Mouse (Mus musculus) G1E (cell line): Measurements from ENCODE around the gene 2310034C09Rik. TPM values are rescaled to one million over a fixed set of nuclear protein-coding genes. Genes with fewer than 3 reads are reported as not detected.
A peak's percentile ranks its signal among the peaks of the same experiment; 100 is the strongest.
"Not testable (repeated sequence)": the region's sequence is repeated elsewhere in the genome, so short reads cannot be mapped to it uniquely, and the experiment has no call there.

Experiments used
- ATAC-seq: 2 replicates; pipeline ENCODE4 v1.8.0; 2016; ENCODE audit warnings: mild to moderate bottlenecking; ENCODE audit not compliant: insufficient number of reproducible peaks, poor library complexity, low FRiP score, severe bottlenecking; ENCODE audit errors: extremely low read depth
- DNase-seq: peaks from one replicate; pipeline ENCODE4 v3.0.0; 2012; ENCODE audit warnings: low spot score
- H3K27me3 ChIP-seq: 2 replicates; pipeline ENCODE4 v1.6.1; 2012; ENCODE audit warnings: mild to moderate bottlenecking, low read length, inconsistent platforms; ENCODE audit not compliant: insufficient read depth
- H3K36me3 ChIP-seq: replicated peaks from 2 replicates; pipeline ENCODE3; 2012; ENCODE audit warnings: mild to moderate bottlenecking, inconsistent platforms
- H3K4me1 ChIP-seq: 2 replicates; pipeline ENCODE4 v1.6.1; 2012; ENCODE audit warnings: low read depth, low read length, inconsistent platforms, mixed read lengths; ENCODE audit not compliant: insufficient read depth
- H3K4me3 ChIP-seq: 2 replicates; pipeline ENCODE4 v1.5.1; 2012; ENCODE audit warnings: low read depth, mild to moderate bottlenecking, inconsistent platforms, low read length, moderate library complexity, mixed read lengths
- H3K9me3 ChIP-seq: replicated peaks from 2 replicates; pipeline ENCODE4 v1.6.1; 2012; ENCODE audit warnings: inconsistent platforms
- CTCF ChIP-seq: IDR thresholded peaks from 2 replicates; pipeline ENCODE4 v1.5.1; 2012; ENCODE audit warnings: low read depth, low read length, inconsistent platforms, mixed read lengths
- GATA1 ChIP-seq: IDR thresholded peaks from 2 replicates; pipeline ENCODE4 v1.6.1; 2012; ENCODE audit warnings: borderline replicate concordance, low read length, inconsistent platforms, mixed read lengths
- GATA2 ChIP-seq: IDR thresholded peaks from 2 replicates; pipeline ENCODE4 v1.6.1; 2012; ENCODE audit warnings: low read depth, low read length, inconsistent platforms, borderline replicate concordance
- POLR2AphosphoS5 ChIP-seq: IDR thresholded peaks from 2 replicates; pipeline ENCODE4 v1.6.1; 2012; ENCODE audit warnings: low read depth, low read length, inconsistent platforms; ENCODE audit not compliant: insufficient replicate concordance
- TAL1 ChIP-seq: conservative IDR thresholded peaks from 2 replicates; pipeline ENCODE4 v1.6.1; 2012; ENCODE audit warnings: low read depth, low read length, inconsistent platforms, mixed read lengths
- polyA plus RNA-seq: library from polyadenylated mRNA; stranded (reverse); fragments of >175 nt; gene quantifications from 2 replicates; pipeline ENCODE4 v1.2.3, GENCODE M21; 2012
- total RNA-seq, 2 experiments: library from RNA; stranded (forward) in 1 of 2; stranded (reverse) in 1 of 2; fragments of 200-1000 nt in 1 of 2; fragments of >200 nt in 1 of 2; fragmentation: Nextera tagmentation in 1 of 2; gene quantifications; 2 replicates each; pipeline ENCODE4 v1.2.3; 2014 to 2017

2310034C09Rik gene
- total RNA-seq (2014; fragmentation: Nextera tagmentation) (not detected in 2 replicates), total RNA-seq (2017) (not detected in 2 replicates), polyA plus RNA-seq (not detected in 2 replicates)

DNA sequence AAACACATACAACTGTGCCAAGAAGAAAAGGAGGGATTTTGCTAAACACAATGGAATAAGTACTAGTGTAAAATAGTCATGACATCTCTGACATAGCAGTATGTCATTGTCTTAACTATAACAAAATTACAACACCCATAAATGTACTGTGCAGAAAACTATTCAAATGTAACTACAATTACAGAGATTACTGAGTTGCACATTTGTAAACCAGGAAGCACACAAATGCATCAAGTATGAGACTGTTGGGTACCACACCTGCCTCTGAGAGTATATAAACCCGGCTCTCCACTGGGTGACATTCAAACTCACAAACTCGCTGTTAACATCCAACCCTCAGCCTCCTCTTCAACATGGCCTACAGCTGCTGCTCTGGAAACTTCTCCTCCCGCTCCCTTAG, at the start of gene 2310034C09Rik:
2310034C09Rik (plus strand) TSS at position 301 of the 400 bp plus-strand sequence.
- ATAC-seq, H3K4me3 ChIP-seq, H3K36me3 ChIP-seq, H3K27me3 ChIP-seq, DNase-seq, H3K9me3 ChIP-seq, H3K4me1 ChIP-seq: not testable (repeated sequence)

DNA sequence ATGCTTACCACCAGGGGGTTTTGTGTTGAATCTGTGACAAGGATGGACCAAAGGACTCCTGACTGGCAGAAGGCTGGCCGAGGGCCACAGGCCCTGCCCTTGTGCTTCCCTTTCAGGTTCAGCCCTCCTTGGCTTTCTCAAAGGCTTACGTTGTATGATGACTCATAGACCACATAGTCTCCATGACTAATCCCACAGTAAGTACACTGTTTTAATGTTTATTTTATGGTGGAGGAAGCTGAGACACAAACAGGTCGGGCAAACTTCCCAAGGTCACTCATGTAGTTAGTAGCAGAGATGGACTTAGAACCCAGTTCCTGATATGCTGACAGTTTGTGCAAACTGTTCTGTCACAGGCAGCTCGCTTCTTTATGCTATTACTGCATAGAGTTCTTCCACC, 47.9 kb upstream of the 2310034C09Rik start:
- no peak for DNase-seq
- TF ChIP-seq CTCF, result no peak
- no peak for TF ChIP-seq GATA1
- no peak for TF ChIP-seq POLR2AphosphoS5
- no peak for TF ChIP-seq GATA2
- no peak for TF ChIP-seq TAL1
- H3K36me3 ChIP-seq, result no peaks in the 10 kb centered on the region
- no peaks in the 10 kb centered on the region for H3K4me1 ChIP-seq
- no peak for ATAC-seq
- peaks cover 14% of the 10 kb centered on the region for H3K9me3 ChIP-seq
- no peak overlapping the region for H3K4me3 ChIP-seq
- no peaks in the 10 kb centered on the region for H3K27me3 ChIP-seq

DNA sequence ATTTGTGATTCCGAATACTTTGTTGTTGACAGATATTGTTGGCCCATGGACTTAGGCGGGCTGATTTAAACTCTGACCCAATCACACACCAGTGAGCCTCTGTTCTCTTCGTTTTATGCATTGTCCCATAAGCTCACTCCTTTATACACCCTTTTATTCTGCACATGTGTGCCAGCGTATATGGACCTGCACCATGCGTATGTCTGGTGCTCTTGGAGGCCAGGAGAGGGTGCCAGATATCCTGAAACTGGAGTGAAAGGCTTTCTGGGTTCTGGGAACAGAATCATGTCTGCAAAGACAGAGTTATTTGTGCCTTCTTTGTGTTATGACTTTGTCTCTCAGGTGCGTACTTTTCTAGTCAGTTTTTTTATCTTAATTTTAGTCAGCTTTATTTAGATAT, 47.4 kb upstream of the 2310034C09Rik start:
- Histone ChIP-seq H3K4me1 (no peaks in the 10 kb centered on the region), H3K36me3 (no peaks in the 10 kb centered on the region), H3K9me3 (peaks cover 14% of the 10 kb centered on the region), H3K27me3 (no peaks in the 10 kb centered on the region), H3K4me3 (no peak overlapping the region)
- TF ChIP-seq TAL1 (no peak), POLR2AphosphoS5 (no peak), GATA1 (no peak), CTCF (no peak), GATA2 (no peak)
- ATAC-seq (no peak), DNase-seq (no peak)

DNA sequence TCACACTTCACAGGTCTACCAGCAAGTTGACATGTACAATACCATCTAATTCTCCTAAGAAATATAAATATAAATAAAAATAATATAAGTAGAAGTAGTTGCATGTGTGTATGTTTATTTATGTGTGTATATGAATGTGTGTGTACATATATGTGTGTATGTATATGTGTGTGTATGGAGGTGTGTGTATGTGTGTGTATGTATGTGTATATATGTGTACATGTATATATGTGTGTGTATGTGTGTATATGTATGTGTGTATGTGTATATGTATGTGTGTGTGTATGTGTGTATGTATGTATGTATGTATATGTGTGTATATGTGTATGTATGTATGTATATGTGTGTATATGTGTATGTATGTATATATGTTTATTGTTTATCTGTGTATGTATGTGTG, 42.1 kb upstream of the 2310034C09Rik start:
- Histone ChIP-seq H3K27me3 (no peaks in the 10 kb centered on the region), H3K4me3 (no peak overlapping the region), H3K9me3 (peaks cover 8% of the 10 kb centered on the region), H3K4me1 (no peaks in the 10 kb centered on the region), H3K36me3 (no peaks in the 10 kb centered on the region)
- no peak for DNase-seq
- TF ChIP-seq POLR2AphosphoS5 (no peak), GATA1 (no peak), TAL1 (no peak), GATA2 (no peak), CTCF (no peak)
- ATAC-seq, result no peak

DNA sequence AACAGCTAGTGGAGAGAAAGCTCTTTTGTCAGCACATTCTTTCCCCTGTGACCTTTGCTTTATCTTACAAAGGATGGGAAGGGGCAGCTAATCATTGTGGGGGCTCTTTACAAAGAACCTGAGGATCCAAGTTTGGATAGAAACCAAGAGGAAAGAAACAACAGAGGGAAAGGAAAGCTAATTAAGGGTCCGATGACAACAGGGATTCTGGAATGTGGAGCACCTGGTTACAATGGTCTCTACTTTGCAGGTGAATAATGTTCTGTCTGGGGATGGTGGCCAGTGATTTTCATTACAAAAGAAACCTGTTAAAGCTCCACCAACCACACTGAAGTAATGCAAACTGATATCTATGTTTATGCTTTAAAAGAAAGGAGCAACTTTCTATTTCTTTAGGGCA, 38.6 kb upstream of the 2310034C09Rik start:
- H3K4me3 ChIP-seq, result no peak overlapping the region
- H3K4me1 ChIP-seq, result no peaks in the 10 kb centered on the region
- no peaks in the 10 kb centered on the region for H3K27me3 ChIP-seq
- ATAC-seq (no peak), DNase-seq (no peak)
- peaks cover 4% of the 10 kb centered on the region; the same call in 1 of the 2 replicates for H3K9me3 ChIP-seq
- no peaks in the 10 kb centered on the region for H3K36me3 ChIP-seq
- TF ChIP-seq CTCF (no peak), GATA1 (no peak), TAL1 (no peak), GATA2 (no peak), POLR2AphosphoS5 (no peak)

DNA sequence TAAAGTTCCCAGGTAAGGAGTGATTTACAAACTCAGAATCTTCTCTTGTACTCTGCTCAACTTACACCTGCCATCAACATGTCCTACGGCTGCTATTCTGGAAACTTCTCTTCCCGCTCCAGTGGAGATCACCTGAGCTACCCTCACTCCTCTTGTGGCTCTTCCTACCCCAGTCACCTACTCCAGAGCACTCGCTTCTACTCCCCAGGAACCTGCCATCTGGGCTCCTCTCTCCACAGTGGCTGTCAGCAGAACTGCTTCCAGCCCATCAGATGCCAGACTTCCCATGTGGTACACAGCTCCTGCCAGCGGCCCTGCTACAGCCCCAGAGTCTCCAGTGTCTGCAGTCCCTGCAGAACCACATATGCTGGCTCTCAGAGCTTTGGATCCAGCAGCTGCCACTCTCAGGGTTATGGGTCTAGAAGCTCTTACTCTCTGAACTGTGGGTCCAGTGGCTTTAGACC, 29.8 kb upstream of the 2310034C09Rik start, which contains the start of gene Krtap13-1:
Krtap13-1 (plus strand) TSS at position 51 of the 464 bp plus-strand sequence.
- ATAC-seq, result peak; percentile 8; the same call in 1 of the 2 replicates
- Histone ChIP-seq H3K4me1 (no peaks in the 10 kb centered on the region), H3K36me3 (no peaks in the 10 kb centered on the region), H3K27me3 (no peaks in the 10 kb centered on the region), H3K4me3 (no peak within 1 kb of the TSS), H3K9me3 (peaks cover 9% of the 10 kb centered on the region; the same call in 1 of the 2 replicates)
- DNase-seq, result no peak
- TF ChIP-seq TAL1 (no peak), GATA2 (no peak), POLR2AphosphoS5 (no peak), GATA1 (no peak), CTCF (no peak)

DNA sequence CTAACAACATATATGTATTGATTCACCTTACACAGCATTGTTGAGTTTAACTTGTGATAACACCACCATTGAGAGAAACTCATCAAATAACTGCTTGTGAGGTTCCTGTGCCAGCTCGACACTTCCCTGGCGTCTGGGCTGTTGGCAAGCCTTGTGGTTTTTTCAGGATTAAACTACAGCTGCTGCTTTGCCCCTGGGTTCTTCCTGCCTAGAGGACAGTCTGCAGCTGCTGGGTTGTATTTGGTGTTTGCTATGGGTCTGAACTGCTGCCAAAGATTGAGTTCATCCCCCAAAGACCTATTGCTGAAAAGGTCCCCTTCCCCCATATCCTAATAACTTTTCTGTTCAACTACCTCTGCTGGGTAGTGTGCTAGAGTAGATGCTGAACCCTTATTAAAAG, 23.3 kb upstream of the 2310034C09Rik start:
- Histone ChIP-seq H3K4me1 (no peaks in the 10 kb centered on the region), H3K4me3 (no peak overlapping the region), H3K9me3 (no peaks in the 10 kb centered on the region), H3K27me3 (no peaks in the 10 kb centered on the region), H3K36me3 (no peaks in the 10 kb centered on the region)
- no peak for DNase-seq
- no peak for ATAC-seq
- no peak for TF ChIP-seq GATA2
- no peak for TF ChIP-seq CTCF
- no peak for TF ChIP-seq TAL1
- no peak for TF ChIP-seq GATA1
- no peak for TF ChIP-seq POLR2AphosphoS5
